Mouse (Mus musculus) urinary bladder, postnatal 36 days (tissue): ENCODE measurements at regions not wholly inside any gene's neighbourhood (a gene's known extent, or its start where the extent isn't known, plus 50 kb on each side); places are given as distances from the start of the nearest gene placed in this dataset.
A peak's percentile ranks its signal among the peaks of the same experiment; 100 is the strongest.

ENCODE experiments used
- DNase-seq, 2 experiments: peaks; one replicate each; pipeline ENCODE4 v3.0.0; 2022; ENCODE audit warnings: low spot score in 2 of 2, mixed read lengths in 1 of 2

DNA sequence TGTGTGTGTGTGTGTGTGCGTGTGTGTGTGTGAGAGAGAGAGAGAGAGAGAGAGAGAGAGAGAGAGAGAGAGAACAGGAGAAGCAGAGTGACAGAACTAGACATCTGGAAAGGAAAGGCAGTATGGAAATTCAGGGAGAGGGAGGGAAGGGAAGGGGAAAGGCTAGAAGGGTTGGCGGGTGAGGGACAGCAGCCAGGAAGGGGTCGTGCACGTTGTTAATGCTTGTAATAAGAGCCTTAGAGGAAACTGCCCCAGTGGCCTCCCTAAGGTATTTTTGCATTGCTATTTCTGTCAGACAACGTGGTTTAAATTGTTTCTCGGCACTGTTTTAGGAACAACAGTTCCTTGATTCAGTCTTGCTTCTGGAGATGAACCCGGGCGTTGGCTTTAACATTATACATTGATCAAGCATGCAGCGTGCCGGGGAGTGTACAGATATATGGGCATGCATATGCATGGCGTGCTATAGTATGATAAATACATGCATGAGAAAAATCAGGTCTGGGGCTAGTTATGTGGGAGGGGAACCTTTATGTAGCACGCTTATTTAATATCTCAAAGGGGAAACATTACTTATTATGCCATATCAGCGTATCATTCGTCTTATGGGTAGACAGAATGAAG, 52.6 kb upstream of the Ptgfrn start:
- no peak for DNase-seq

DNA sequence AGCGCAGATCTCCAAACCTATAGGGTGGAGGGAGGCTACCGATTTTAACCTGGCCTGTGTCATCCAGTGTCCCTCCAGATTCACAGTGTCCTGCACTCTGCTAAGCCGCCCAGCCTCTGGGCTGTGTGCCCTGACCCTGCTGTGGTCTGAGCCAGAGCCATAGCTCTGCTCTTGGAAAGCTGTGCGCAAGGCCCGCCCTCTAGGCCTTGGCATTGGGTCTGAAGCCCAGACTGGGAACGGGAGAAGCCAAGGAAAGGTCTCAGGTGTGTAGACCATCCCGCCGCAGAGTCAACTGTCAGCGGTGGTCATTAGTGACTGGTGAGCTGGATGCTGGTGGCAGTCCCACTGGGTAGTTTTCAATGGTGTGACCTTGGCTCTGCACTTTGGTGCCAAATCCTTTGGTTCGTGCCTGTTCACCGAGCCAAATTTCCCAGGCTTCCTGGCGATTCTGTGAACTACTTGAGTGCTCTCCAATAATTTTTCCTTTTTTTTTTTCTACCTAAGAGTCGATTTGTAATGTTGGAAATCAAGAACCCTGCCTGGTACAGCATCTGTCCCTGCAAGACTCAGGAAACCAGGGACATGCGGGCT, 52.0 kb upstream of the Ptgfrn start:
- DNase-seq, result peak in 1 of 2 experiments; percentile 44

DNA sequence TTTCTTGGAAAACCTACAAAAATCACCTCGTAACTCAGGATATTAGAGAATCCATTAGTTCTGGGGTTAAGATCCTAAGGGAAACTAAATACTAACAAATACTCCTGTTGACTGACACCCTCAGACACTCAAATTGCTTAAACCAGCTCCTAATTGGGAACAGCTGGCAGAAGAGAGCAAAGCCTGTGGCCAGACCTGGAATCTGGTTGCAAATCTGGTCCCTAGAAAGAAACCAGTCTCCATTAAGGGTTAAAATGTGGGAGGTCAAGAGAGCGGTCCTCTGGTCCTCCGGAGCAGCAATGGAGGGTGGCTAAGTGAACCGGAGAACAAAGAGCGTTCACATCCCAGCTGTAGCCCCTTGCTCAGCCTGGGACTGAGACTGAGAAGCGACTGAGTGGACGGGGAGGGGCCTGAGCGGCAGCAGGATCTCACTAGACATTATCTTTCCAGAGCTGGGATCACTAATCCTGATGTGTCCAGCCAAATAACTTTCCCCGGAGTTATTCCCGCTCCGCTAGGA, 51.4 kb upstream of the Ptgfrn start:
- no peak for DNase-seq
